Mouse (Mus musculus): ENCODE measurements at regions not wholly inside any gene's neighbourhood (a gene's known extent, or its start where the extent isn't known, plus 50 kb on each side); places are given as distances from the start of the nearest gene placed in this dataset.

GRCm38 (mm10) chr8:103976488-103976887, 124.9 kb upstream of the Cdh5 start:
- no peak overlapping the region for H3K4me3 ChIP-seq (ENCODE audit: low read depth, low read length)
- H3K9ac ChIP-seq (replicated peaks; ENCODE audit: low read depth, low read length): no peak overlapping the region
- DNase-seq (ENCODE audit: low spot score) (no peak), ATAC-seq (ENCODE audit: insufficient read depth, low read depth) (no peak)
- no peaks in the 10 kb centered on the region for H3K27me3 ChIP-seq (ENCODE audit: control insufficient read depth, insufficient read depth, low read length)
- WGBS: 69% methylated on average over 6 of the region's 6 CpGs
- H3K9me3 ChIP-seq (replicated peaks; ENCODE audit: control insufficient read depth, low read length): 0 out of 2 replicates have a peak, but pooled peaks cover 4% of the 10 kb centered on the region
- H3K4me2 ChIP-seq (ENCODE audit: low read depth, low read length): no peak overlapping the region
- H3K36me3 ChIP-seq (replicated peaks; ENCODE audit: control insufficient read depth, insufficient read depth, low read length): no peaks in the 10 kb centered on the region
- TF ChIP-seq EP300 (IDR thresholded peaks at IDR 0.05; ENCODE audit: low read depth) (no peak), CTCF (IDR thresholded peaks at IDR 0.05; ENCODE audit: low read depth) (no peak)
- no peaks in the 10 kb centered on the region for H3K4me1 ChIP-seq (ENCODE audit: control insufficient read depth, insufficient read depth)
- no peak overlapping the region for H3K27ac ChIP-seq (ENCODE audit: low read depth)

GRCm38 (mm10) chr8:103978948-103979347, 122.5 kb upstream of the Cdh5 start:
- 67% methylated on average over 5 of the region's 5 CpGs for WGBS
- H3K27ac ChIP-seq (ENCODE audit: low read depth): no peak overlapping the region
- no peaks in the 10 kb centered on the region for H3K9me3 ChIP-seq (replicated peaks; ENCODE audit: control insufficient read depth, low read length)
- no peak overlapping the region for H3K9ac ChIP-seq (replicated peaks; ENCODE audit: low read depth, low read length)
- no peak overlapping the region for H3K4me2 ChIP-seq (ENCODE audit: low read depth, low read length)
- H3K4me1 ChIP-seq (ENCODE audit: control insufficient read depth, insufficient read depth): no peaks in the 10 kb centered on the region
- DNase-seq (ENCODE audit: low spot score): no peak
- no peaks in the 10 kb centered on the region for H3K27me3 ChIP-seq (ENCODE audit: control insufficient read depth, insufficient read depth, low read length)
- no peak overlapping the region for H3K4me3 ChIP-seq (ENCODE audit: low read depth, low read length)
- no peaks in the 10 kb centered on the region for H3K36me3 ChIP-seq (replicated peaks; ENCODE audit: control insufficient read depth, insufficient read depth, low read length)
- no peak for ATAC-seq (ENCODE audit: insufficient read depth, low read depth)
- TF ChIP-seq CTCF (IDR thresholded peaks at IDR 0.05; ENCODE audit: low read depth): no peak
- TF ChIP-seq EP300 (IDR thresholded peaks at IDR 0.05; ENCODE audit: low read depth): no peak

- H3K9me3 ChIP-seq (replicated peaks; ENCODE audit: control insufficient read depth, low read length): no peaks in the 10 kb centered on the region
- no peaks in the 10 kb centered on the region for H3K4me1 ChIP-seq (ENCODE audit: control insufficient read depth, insufficient read depth)
- WGBS: 66% methylated on average over 11 of the region's 11 CpGs
- no peak overlapping the region for H3K27ac ChIP-seq (ENCODE audit: low read depth)
- DNase-seq (ENCODE audit: low spot score) (no peak), ATAC-seq (ENCODE audit: insufficient read depth, low read depth) (no peak)
- H3K27me3 ChIP-seq (ENCODE audit: control insufficient read depth, insufficient read depth, low read length): no peaks in the 10 kb centered on the region
- no peak for TF ChIP-seq CTCF (IDR thresholded peaks at IDR 0.05; ENCODE audit: low read depth)
- TF ChIP-seq EP300 (IDR thresholded peaks at IDR 0.05; ENCODE audit: low read depth): no peak
- H3K9ac ChIP-seq (replicated peaks; ENCODE audit: low read depth, low read length): no peak overlapping the region
- H3K4me3 ChIP-seq (ENCODE audit: low read depth, low read length): no peak overlapping the region
- no peak overlapping the region for H3K4me2 ChIP-seq (ENCODE audit: low read depth, low read length)
- no peaks in the 10 kb centered on the region for H3K36me3 ChIP-seq (replicated peaks; ENCODE audit: control insufficient read depth, insufficient read depth, low read length)
Measured at GRCm38 (mm10) chr8:103983860-103984594, 117.4 kb upstream of the Cdh5 start.

- no peak overlapping the region for H3K4me2 ChIP-seq (ENCODE audit: low read depth, low read length)
- no peaks in the 10 kb centered on the region for H3K27me3 ChIP-seq (ENCODE audit: control insufficient read depth, insufficient read depth, low read length)
- H3K36me3 ChIP-seq (replicated peaks; ENCODE audit: control insufficient read depth, insufficient read depth, low read length): no peaks in the 10 kb centered on the region
- WGBS: 85% methylated on average over 2 of the region's 2 CpGs
- TF ChIP-seq CTCF (IDR thresholded peaks at IDR 0.05; ENCODE audit: low read depth): no peak
- TF ChIP-seq EP300 (IDR thresholded peaks at IDR 0.05; ENCODE audit: low read depth): no peak
- no peaks in the 10 kb centered on the region for H3K4me1 ChIP-seq (ENCODE audit: control insufficient read depth, insufficient read depth)
- no peak overlapping the region for H3K27ac ChIP-seq (ENCODE audit: low read depth)
- DNase-seq (ENCODE audit: low spot score) (no peak), ATAC-seq (ENCODE audit: insufficient read depth, low read depth) (no peak)
- no peak overlapping the region for H3K9ac ChIP-seq (replicated peaks; ENCODE audit: low read depth, low read length)
- H3K4me3 ChIP-seq (ENCODE audit: low read depth, low read length): no peak overlapping the region
- H3K9me3 ChIP-seq (replicated peaks; ENCODE audit: control insufficient read depth, low read length): no peaks in the 10 kb centered on the region
Measured at GRCm38 (mm10) chr8:103985640-103986039, 115.8 kb upstream of the Cdh5 start.

GRCm38 (mm10) chr8:103993897-103994296, 107.5 kb upstream of the Cdh5 start:
- Histone ChIP-seq H3K27ac (ENCODE audit: low read depth) (no peak overlapping the region), H3K4me2 (ENCODE audit: low read depth, low read length) (no peak overlapping the region), H3K9me3 (replicated peaks; ENCODE audit: control insufficient read depth, low read length) (no peaks in the 10 kb centered on the region), H3K4me1 (ENCODE audit: control insufficient read depth, insufficient read depth) (no peaks in the 10 kb centered on the region), H3K27me3 (ENCODE audit: control insufficient read depth, insufficient read depth, low read length) (no peaks in the 10 kb centered on the region), H3K9ac (replicated peaks; ENCODE audit: low read depth, low read length) (no peak overlapping the region), H3K4me3 (ENCODE audit: low read depth, low read length) (no peak overlapping the region), H3K36me3 (replicated peaks; ENCODE audit: control insufficient read depth, insufficient read depth, low read length) (no peaks in the 10 kb centered on the region)
- DNase-seq (ENCODE audit: low spot score): no peak
- WGBS: 86% methylated on average over 2 of the region's 2 CpGs
- no peak for ATAC-seq (ENCODE audit: insufficient read depth, low read depth)
- TF ChIP-seq EP300 (IDR thresholded peaks at IDR 0.05; ENCODE audit: low read depth): no peak

GRCm38 (mm10) chr8:103998143-103998542, 103.3 kb upstream of the Cdh5 start:
- no peak overlapping the region for H3K4me2 ChIP-seq (ENCODE audit: low read depth, low read length)
- H3K9me3 ChIP-seq (replicated peaks; ENCODE audit: control insufficient read depth, low read length): no peaks in the 10 kb centered on the region
- WGBS: 47% methylated on average over 6 of the region's 6 CpGs
- TF ChIP-seq EP300 (IDR thresholded peaks at IDR 0.05; ENCODE audit: low read depth) (no peak), CTCF (IDR thresholded peaks at IDR 0.05; ENCODE audit: low read depth) (no peak)
- no peaks in the 10 kb centered on the region for H3K4me1 ChIP-seq (ENCODE audit: control insufficient read depth, insufficient read depth)
- no peak for DNase-seq (ENCODE audit: low spot score)
- H3K4me3 ChIP-seq (ENCODE audit: low read depth, low read length): no peak overlapping the region
- H3K36me3 ChIP-seq (replicated peaks; ENCODE audit: control insufficient read depth, insufficient read depth, low read length): no peaks in the 10 kb centered on the region
- H3K9ac ChIP-seq (replicated peaks; ENCODE audit: low read depth, low read length): no peak overlapping the region
- no peak for ATAC-seq (ENCODE audit: insufficient read depth, low read depth)
- H3K27me3 ChIP-seq (ENCODE audit: control insufficient read depth, insufficient read depth, low read length): no peaks in the 10 kb centered on the region
- H3K27ac ChIP-seq (ENCODE audit: low read depth): no peak overlapping the region
